Mouse (Mus musculus): ENCODE measurements around the gene Eef1akmt1. TPM values are rescaled to one million over a fixed set of nuclear protein-coding genes. Genes with fewer than 3 reads are reported as not detected.

The Eef1akmt1 gene
- total and polyA plus RNA-seq, 3 experiments = 5.7 to 29.4 (median 28.4) TPM

DNA sequence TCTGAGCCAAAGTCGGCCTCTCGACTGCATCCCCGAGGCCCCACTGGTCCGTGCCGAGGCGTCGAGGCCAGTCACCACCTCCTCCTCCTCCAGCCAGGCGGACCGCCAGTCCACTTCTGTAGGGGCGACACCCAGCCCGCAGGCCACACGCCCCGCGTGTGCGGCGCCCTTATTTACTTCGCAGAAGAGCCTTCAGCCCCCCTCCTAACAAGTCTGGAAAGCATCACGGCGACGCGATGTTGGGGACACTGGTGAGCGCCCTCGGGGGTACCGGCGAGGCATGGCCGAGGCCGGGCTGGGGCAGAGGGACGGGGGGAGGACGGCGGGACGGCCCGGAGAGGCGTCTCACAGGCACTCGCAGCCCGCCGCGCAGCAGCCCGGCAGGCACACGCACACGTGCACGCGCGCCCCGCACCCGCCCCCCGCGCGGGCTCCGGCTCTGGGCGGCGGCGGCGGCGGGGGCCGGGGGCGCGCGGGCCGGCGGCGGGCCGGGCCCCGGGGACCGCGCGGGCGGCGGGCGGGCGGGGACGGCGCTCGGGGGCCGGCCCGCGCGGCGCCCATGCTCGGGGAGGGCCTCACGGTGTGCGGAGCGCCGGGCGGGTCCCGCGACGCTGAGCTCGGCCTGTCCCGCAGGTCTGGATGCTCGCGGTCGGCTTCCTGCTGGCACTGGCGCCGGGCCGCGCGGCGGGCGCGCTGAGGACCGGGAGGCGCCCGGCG is 46.6 kb downstream of the Eef1akmt1 start, which contains the start of gene Il17d:
Gene Il17d (plus strand): TSS at position 107 of the 717 bp plus-strand sequence.
- DNase-seq = peak; percentile 49

DNA sequence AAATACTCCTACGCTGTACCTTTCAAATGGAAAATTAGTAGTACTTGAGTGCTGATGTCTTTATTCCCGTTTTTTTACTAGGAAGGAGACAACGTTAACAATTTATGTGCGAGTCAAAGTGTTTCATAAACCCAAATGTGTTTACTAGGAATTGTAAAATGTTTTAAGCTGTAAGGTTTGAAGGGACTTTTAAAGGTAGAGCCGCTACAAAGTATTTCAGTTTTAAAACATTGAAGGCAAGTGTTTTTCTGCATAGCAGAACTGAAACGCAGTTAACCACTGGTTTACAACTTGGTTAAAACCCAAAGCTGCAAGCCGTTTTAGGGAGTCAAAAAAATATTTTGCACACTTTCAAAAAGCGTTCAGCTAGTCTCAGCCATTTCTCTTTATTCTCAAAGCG is 47.6 kb downstream of the Eef1akmt1 start:
- DNase-seq = no peak

DNA sequence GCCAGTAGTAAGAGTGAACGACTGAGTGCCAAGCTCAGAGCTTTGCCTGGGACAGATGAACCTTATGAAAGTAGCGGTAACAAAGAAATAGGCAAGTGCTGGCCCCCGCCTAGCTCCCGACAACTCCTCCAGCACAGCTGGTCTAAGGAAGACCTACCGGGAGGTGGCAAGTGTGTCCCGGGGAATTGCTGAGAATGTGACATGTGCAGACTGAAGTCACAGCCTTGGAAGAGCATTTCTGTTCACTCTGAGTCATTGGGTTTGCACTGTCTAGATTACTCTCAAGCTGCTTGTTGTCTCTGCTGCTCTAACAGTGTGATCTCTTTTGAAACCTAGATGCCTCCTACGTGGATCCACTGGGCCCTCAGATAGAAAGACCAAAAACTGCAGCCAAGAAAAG is 54.4 kb downstream of the Eef1akmt1 start:
- no peak for DNase-seq

DNA sequence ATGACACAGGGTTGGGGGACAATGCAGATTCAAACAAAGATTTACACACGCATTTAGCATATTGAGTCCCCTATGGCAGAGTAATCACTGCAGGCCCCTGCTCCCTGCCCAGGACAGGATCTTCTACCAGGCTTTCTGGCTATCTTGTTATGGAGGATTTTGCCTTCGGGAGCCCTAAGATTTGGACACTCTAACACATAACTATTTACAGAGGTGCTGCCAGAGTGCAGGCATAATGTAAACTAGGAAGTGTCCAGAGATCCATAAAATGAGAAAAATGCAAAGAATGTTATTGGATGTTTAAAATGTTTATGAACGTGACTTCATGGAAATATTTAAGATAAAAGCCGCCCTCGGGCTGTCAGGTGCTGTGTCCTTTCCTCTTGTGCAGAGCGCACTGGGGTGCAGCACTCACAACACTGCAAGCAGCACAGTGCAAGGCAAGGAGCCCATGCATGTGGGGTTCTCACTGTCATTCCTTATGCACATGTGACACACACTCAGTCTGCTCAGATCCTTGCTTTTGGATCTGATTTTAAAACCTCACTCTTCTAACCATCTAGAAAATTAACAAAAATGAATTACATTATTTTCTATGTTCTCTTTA is 56.2 kb downstream of the Eef1akmt1 start:
- DNase-seq = no peak

DNA sequence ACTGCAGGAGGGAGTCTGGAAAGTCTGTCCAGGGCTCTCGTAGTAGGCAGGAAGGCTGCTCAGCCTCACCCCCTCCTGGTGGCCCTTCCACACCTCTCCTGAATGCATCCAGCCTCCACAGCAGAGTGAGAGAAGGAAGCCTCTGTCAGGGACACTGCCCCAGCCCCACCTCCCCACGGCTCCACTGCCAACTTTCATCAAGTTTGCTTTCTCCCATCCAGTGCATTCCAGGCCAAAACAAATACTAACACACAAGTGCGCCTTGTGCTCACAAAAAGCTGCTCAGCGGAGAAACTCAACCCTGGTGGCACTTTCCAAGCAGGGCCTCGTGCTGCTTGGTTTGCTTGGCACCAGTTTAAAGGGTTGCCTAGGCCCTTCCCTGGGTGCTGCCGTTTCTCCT is 61.9 kb downstream of the Eef1akmt1 start:
- DNase-seq = no peak

DNA sequence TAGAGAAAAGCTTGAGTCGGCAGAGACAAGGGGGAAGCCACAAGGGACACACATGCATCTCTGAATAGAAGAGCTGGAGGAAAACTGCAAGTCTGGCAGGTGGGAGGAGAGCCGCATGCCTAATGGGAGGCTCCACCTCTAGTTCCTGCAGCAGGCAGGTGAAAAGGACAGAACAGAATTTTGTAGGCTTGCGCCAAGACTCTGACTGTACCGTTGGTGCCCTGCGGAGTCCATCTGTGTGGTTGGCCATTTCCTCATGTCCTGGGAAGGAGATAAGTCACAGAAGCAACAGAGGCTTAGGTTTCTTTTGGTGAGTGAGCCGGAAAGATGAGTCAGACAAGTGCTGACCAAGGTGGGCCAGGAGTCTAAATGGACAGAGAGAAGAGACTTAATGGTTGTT is 67.7 kb downstream of the Eef1akmt1 start:
- DNase-seq = no peak

Other genes with a start within 250 kb of the Eef1akmt1 start
- gene Cryl1, start 173.1 kb downstream of the Eef1akmt1 start, total RNA-seq (2021) = 10 to 100 TPM in 1 of 2 experiments, 1 to 10 TPM in 1; 9.7 to 12.3 TPM
- 13.1 and 14.5 TPM in 2 replicates for gene Cryl1, start 173.1 kb downstream of the Eef1akmt1 start, polyA plus RNA-seq (2012; rRNA removed)
- gene Ift88, start 147.6 kb downstream of the Eef1akmt1 start, total RNA-seq (2021) = 10 to 100 TPM; 10.9 to 13.9 TPM
- 2.1 and 2.5 TPM in 2 replicates for gene Ift88, start 147.6 kb downstream of the Eef1akmt1 start, polyA plus RNA-seq (2012; rRNA removed)
- gene Il17d, start 46.8 kb downstream of the Eef1akmt1 start, total RNA-seq (2021) = 1 to 10 TPM; 2.0 to 2.6 TPM
- gene Il17d, start 46.8 kb downstream of the Eef1akmt1 start, polyA plus RNA-seq (2012; rRNA removed) = 19.4 and 23.9 TPM in 2 replicates
- 10 to 100 TPM; 28.5 to 33.6 TPM for gene Xpo4, start 93.8 kb upstream of the Eef1akmt1 start, total RNA-seq (2021)
- gene Xpo4, start 93.8 kb upstream of the Eef1akmt1 start, polyA plus RNA-seq (2012; rRNA removed) = 2.3 and 3.2 TPM in 2 replicates
- gene Gm49361, start 174.5 kb upstream of the Eef1akmt1 start, total RNA-seq (2021) = 1 to 10 TPM in 1 of 2 experiments, not detected in 1; 3.5 TPM
- gene Gm49361, start 174.5 kb upstream of the Eef1akmt1 start, polyA plus RNA-seq (2012; rRNA removed) = not detected in 2 replicates
- gene Lats2, start 186.8 kb upstream of the Eef1akmt1 start, total RNA-seq (2021) = 10 to 100 TPM; 43.0 to 44.4 TPM
- 92.0 and 94.2 TPM in 2 replicates for gene Lats2, start 186.8 kb upstream of the Eef1akmt1 start, polyA plus RNA-seq (2012; rRNA removed)
- 10 to 100 TPM; 63.5 to 98.8 TPM for gene Sap18, start 226.6 kb upstream of the Eef1akmt1 start, total RNA-seq (2021)
- 24.4 and 32.8 TPM in 2 replicates for gene Sap18, start 226.6 kb upstream of the Eef1akmt1 start, polyA plus RNA-seq (2012; rRNA removed)